Mouse (Mus musculus): ENCODE results near the gene Racgap1. TPM values are rescaled to one million over a fixed set of nuclear protein-coding genes. Genes with fewer than 3 reads are reported as not detected.

Racgap1 gene
- polyA plus RNA-seq, 1 experiment from 2014 or later, result 31.9 TPM

GRCm38 (mm10) chr15:99638124-99638485, 13.4 kb downstream of the Racgap1 start:
- H3K4me1 ChIP-seq (ENCODE audit: insufficient read depth), result no peaks in the 10 kb centered on the region
- no peak overlapping the region for H3K4me3 ChIP-seq (ENCODE audit: low read depth, low read length)
- H3K4me2 ChIP-seq (ENCODE audit: low read depth, low read length), result no peak overlapping the region
- DNase-seq (no peak), ATAC-seq (no peak)
- H3K36me3 ChIP-seq (replicated peaks; ENCODE audit: insufficient read depth, low read length), result peaks cover 71% of the 10 kb centered on the region
- H3K9me3 ChIP-seq (ENCODE audit: low read length), result no peaks in the 10 kb centered on the region
- no peak overlapping the region for H3K9ac ChIP-seq (replicated peaks)
- H3K27ac ChIP-seq (ENCODE audit: low read depth), result no peak overlapping the region
- no peak for TF ChIP-seq EP300 (IDR thresholded peaks at IDR 0.05; ENCODE audit: low read depth)
- no peak for TF ChIP-seq CTCF (IDR thresholded peaks at IDR 0.05; ENCODE audit: low read depth)
- 94% methylated on average over 5 of the region's 5 CpGs for WGBS (ENCODE audit: insufficient replicate concordance)
- no peaks in the 10 kb centered on the region for H3K27me3 ChIP-seq (ENCODE audit: insufficient read depth, low read length)

GRCm38 (mm10) chr15:99637405-99638123, 13.9 kb downstream of the Racgap1 start:
- no peak for DNase-seq
- Histone ChIP-seq H3K4me2 (ENCODE audit: low read depth, low read length) (no peak overlapping the region), H3K9ac (replicated peaks) (no peak overlapping the region), H3K9me3 (ENCODE audit: low read length) (no peaks in the 10 kb centered on the region), H3K27me3 (ENCODE audit: insufficient read depth, low read length) (no peaks in the 10 kb centered on the region), H3K4me3 (ENCODE audit: low read depth, low read length) (no peak overlapping the region), H3K27ac (ENCODE audit: low read depth) (no peak overlapping the region), H3K4me1 (ENCODE audit: insufficient read depth) (no peaks in the 10 kb centered on the region), H3K36me3 (replicated peaks; ENCODE audit: insufficient read depth, low read length) (peaks cover 72% of the 10 kb centered on the region)
- TF ChIP-seq CTCF (IDR thresholded peaks at IDR 0.05; ENCODE audit: low read depth), result no peak
- no peak for TF ChIP-seq EP300 (IDR thresholded peaks at IDR 0.05; ENCODE audit: low read depth)
- WGBS (ENCODE audit: insufficient replicate concordance), result 89% methylated on average over 12 of the region's 12 CpGs
- no peak for ATAC-seq

GRCm38 (mm10) chr15:99634702-99635101, 16.8 kb downstream of the Racgap1 start:
- H3K9me3 ChIP-seq (ENCODE audit: low read length), result no peaks in the 10 kb centered on the region
- 79% methylated on average over 7 of the region's 7 CpGs for WGBS (ENCODE audit: insufficient replicate concordance)
- H3K4me3 ChIP-seq (ENCODE audit: low read depth, low read length), result no peak overlapping the region
- H3K36me3 ChIP-seq (replicated peaks; ENCODE audit: insufficient read depth, low read length), result peaks cover 91% of the 10 kb centered on the region
- TF ChIP-seq EP300 (IDR thresholded peaks at IDR 0.05; ENCODE audit: low read depth), result no peak
- H3K4me2 ChIP-seq (ENCODE audit: low read depth, low read length), result no peak overlapping the region
- no peak overlapping the region for H3K27ac ChIP-seq (ENCODE audit: low read depth)
- ATAC-seq (no peak), DNase-seq (no peak)
- H3K27me3 ChIP-seq (ENCODE audit: insufficient read depth, low read length), result no peaks in the 10 kb centered on the region
- no peaks in the 10 kb centered on the region for H3K4me1 ChIP-seq (ENCODE audit: insufficient read depth)
- no peak overlapping the region for H3K9ac ChIP-seq (replicated peaks)

- no peaks in the 10 kb centered on the region for H3K9me3 ChIP-seq (ENCODE audit: low read length)
- no peak for ATAC-seq
- H3K4me2 ChIP-seq (ENCODE audit: low read depth, low read length), result no peak overlapping the region
- H3K4me1 ChIP-seq (ENCODE audit: insufficient read depth), result no peaks in the 10 kb centered on the region
- no peak overlapping the region for H3K4me3 ChIP-seq (ENCODE audit: low read depth, low read length)
- no peak overlapping the region for H3K9ac ChIP-seq (replicated peaks)
- TF ChIP-seq CTCF (IDR thresholded peaks at IDR 0.05; ENCODE audit: low read depth), result peak; percentile 63
- TF ChIP-seq EP300 (IDR thresholded peaks at IDR 0.05; ENCODE audit: low read depth), result no peak
- H3K36me3 ChIP-seq (replicated peaks; ENCODE audit: insufficient read depth, low read length), result peaks cover 92% of the 10 kb centered on the region
- no peaks in the 10 kb centered on the region for H3K27me3 ChIP-seq (ENCODE audit: insufficient read depth, low read length)
- H3K27ac ChIP-seq (ENCODE audit: low read depth), result no peak overlapping the region
- DNase-seq, result no peak
These were observed 19.8 kb downstream of the Racgap1 start for GRCm38 (mm10) chr15:99631618-99632017.

- H3K27me3 ChIP-seq (ENCODE audit: insufficient read depth, low read length), result no peaks in the 10 kb centered on the region
- H3K36me3 ChIP-seq (replicated peaks; ENCODE audit: insufficient read depth, low read length), result peaks cover 63% of the 10 kb centered on the region
- 97% methylated on average over 11 of the region's 11 CpGs for WGBS (ENCODE audit: insufficient replicate concordance)
- no peaks in the 10 kb centered on the region for H3K9me3 ChIP-seq (ENCODE audit: low read length)
- DNase-seq (no peak), ATAC-seq (no peak)
- TF ChIP-seq CTCF (IDR thresholded peaks at IDR 0.05; ENCODE audit: low read depth), result no peak
- TF ChIP-seq EP300 (IDR thresholded peaks at IDR 0.05; ENCODE audit: low read depth), result no peak
- no peaks in the 10 kb centered on the region for H3K4me1 ChIP-seq (ENCODE audit: insufficient read depth)
- no peak overlapping the region for H3K9ac ChIP-seq (replicated peaks)
- H3K4me3 ChIP-seq (ENCODE audit: low read depth, low read length), result no peak overlapping the region
- no peak overlapping the region for H3K4me2 ChIP-seq (ENCODE audit: low read depth, low read length)
- no peak overlapping the region for H3K27ac ChIP-seq (ENCODE audit: low read depth)
These were observed 29.4 kb downstream of the Racgap1 start for GRCm38 (mm10) chr15:99622063-99622462.

GRCm38 (mm10) chr15:99619821-99620220, 31.6 kb downstream of the Racgap1 start:
- Histone ChIP-seq H3K36me3 (replicated peaks; ENCODE audit: insufficient read depth, low read length) (peaks cover 42% of the 10 kb centered on the region), H3K9ac (replicated peaks) (no peak overlapping the region), H3K4me1 (ENCODE audit: insufficient read depth) (peaks cover under 1% of the 10 kb centered on the region), H3K4me3 (ENCODE audit: low read depth, low read length) (no peak overlapping the region), H3K9me3 (ENCODE audit: low read length) (no peaks in the 10 kb centered on the region), H3K27ac (ENCODE audit: low read depth) (no peak overlapping the region), H3K27me3 (ENCODE audit: insufficient read depth, low read length) (peaks cover 1% of the 10 kb centered on the region; the same call in 1 of the 2 replicates), H3K4me2 (ENCODE audit: low read depth, low read length) (no peak overlapping the region)
- TF ChIP-seq CTCF (IDR thresholded peaks at IDR 0.05; ENCODE audit: low read depth) (no peak), EP300 (IDR thresholded peaks at IDR 0.05; ENCODE audit: low read depth) (no peak)
- 90% methylated on average over 4 of the region's 4 CpGs for WGBS (ENCODE audit: insufficient replicate concordance)
- no peak for ATAC-seq
- no peak for DNase-seq

All from liver, postnatal 0 days (tissue).